Mouse (Mus musculus) myocyte (in vitro differentiated cells): Measurements from ENCODE around the gene Cacna1d. TPM values are rescaled to one million over a fixed set of nuclear protein-coding genes. Genes with fewer than 3 reads are reported as not detected.

Experiments
- H3K27me3 ChIP-seq: one replicate; pipeline ENCODE4 v1.6.1; 2011; ENCODE audit not compliant: control insufficient read depth, insufficient read depth, insufficient read length
- H3K36me3 ChIP-seq: one replicate; pipeline ENCODE4 v1.6.1; 2011; ENCODE audit not compliant: control insufficient read depth, insufficient read depth
- H3K4me2 ChIP-seq: one replicate; pipeline ENCODE4 v1.6.1; 2011; ENCODE audit warnings: low read depth, control low read depth
- H3K4me3 ChIP-seq: one replicate; pipeline ENCODE4 v1.5.1; 2011; ENCODE audit warnings: mild to moderate bottlenecking, control low read depth, moderate library complexity
- H3K79me2 ChIP-seq: one replicate; pipeline ENCODE4 v1.6.1; 2011; ENCODE audit not compliant: control insufficient read depth, insufficient read depth
- H3ac ChIP-seq: one replicate; pipeline ENCODE4 v1.6.1; 2011; ENCODE audit not compliant: control insufficient read depth, insufficient read length
- CEBPB ChIP-seq: IDR thresholded peaks from 2 replicates; pipeline ENCODE4 v1.6.1; 2011; ENCODE audit warnings: mild to moderate bottlenecking, moderate library complexity; ENCODE audit not compliant: poor library complexity, insufficient read depth, severe bottlenecking
- E2F4 ChIP-seq: IDR thresholded peaks from one replicate; pipeline ENCODE4 v1.6.1; 2011; ENCODE audit warnings: mild to moderate bottlenecking, control low read depth, moderate library complexity; ENCODE audit not compliant: insufficient read depth
- MAX ChIP-seq: IDR thresholded peaks from one replicate; pipeline ENCODE4 v1.6.1; 2011; ENCODE audit warnings: low read depth, mild to moderate bottlenecking, control low read depth
- MYOD1 ChIP-seq, 3 experiments: IDR thresholded peaks; one replicate each; pipeline ENCODE4 v1.6.1; 2011; ENCODE audit warnings: control low read depth in 2 of 3, low read depth in 2 of 3, mild to moderate bottlenecking in 2 of 3, moderate library complexity in 1 of 3; ENCODE audit not compliant: insufficient read length in 2 of 3, control insufficient read depth in 1 of 3
- MYOG ChIP-seq, 3 experiments: IDR thresholded peaks; one replicate each; pipeline ENCODE4 v1.6.1; 2011; ENCODE audit warnings: control low read depth in 2 of 3, low read depth in 2 of 3, mild to moderate bottlenecking in 2 of 3; ENCODE audit not compliant: insufficient read length in 2 of 3, control insufficient read depth in 1 of 3, insufficient read depth in 1 of 3
- POLR2A ChIP-seq: IDR thresholded peaks from one replicate; pipeline ENCODE4 v1.6.1; 2011; ENCODE audit warnings: low read depth, mild to moderate bottlenecking, control low read depth, moderate library complexity; ENCODE audit not compliant: insufficient read length
- POLR2AphosphoS2 ChIP-seq: IDR thresholded peaks from one replicate; pipeline ENCODE4 v1.6.1; 2011; ENCODE audit warnings: low read depth, control low read depth; ENCODE audit not compliant: insufficient read length
- REST ChIP-seq: IDR thresholded peaks from one replicate; pipeline ENCODE4 v1.6.1; 2011; ENCODE audit warnings: mild to moderate bottlenecking, control low read depth, moderate library complexity; ENCODE audit not compliant: insufficient read depth, insufficient read length
- SRF ChIP-seq: IDR thresholded peaks from one replicate; pipeline ENCODE4 v1.6.1; 2011; ENCODE audit warnings: low read depth; ENCODE audit not compliant: control insufficient read depth, insufficient read length
- TCF12 ChIP-seq: IDR thresholded peaks from one replicate; pipeline ENCODE4 v1.6.1; 2011; ENCODE audit warnings: mild to moderate bottlenecking, control low read depth; ENCODE audit not compliant: poor library complexity, insufficient read depth, severe bottlenecking
- TCF3 ChIP-seq: IDR thresholded peaks from one replicate; pipeline ENCODE4 v1.6.1; 2011; ENCODE audit warnings: low read depth, control low read depth; ENCODE audit not compliant: insufficient read length
- USF1 ChIP-seq: IDR thresholded peaks from one replicate; pipeline ENCODE4 v1.6.1; 2011; ENCODE audit warnings: low read depth, mild to moderate bottlenecking, control low read depth, moderate library complexity
- polyA plus RNA-seq: library from polyadenylated mRNA; unstranded; fragments of >200 nt; fragmentation: generic; extraction: Trizol; gene quantifications from one replicate; pipeline ENCODE4 v1.2.1, GENCODE M21; 2012; ENCODE audit warnings: missing spikeins

Gene Cacna1d
- polyA plus RNA-seq: not detected

DNA sequence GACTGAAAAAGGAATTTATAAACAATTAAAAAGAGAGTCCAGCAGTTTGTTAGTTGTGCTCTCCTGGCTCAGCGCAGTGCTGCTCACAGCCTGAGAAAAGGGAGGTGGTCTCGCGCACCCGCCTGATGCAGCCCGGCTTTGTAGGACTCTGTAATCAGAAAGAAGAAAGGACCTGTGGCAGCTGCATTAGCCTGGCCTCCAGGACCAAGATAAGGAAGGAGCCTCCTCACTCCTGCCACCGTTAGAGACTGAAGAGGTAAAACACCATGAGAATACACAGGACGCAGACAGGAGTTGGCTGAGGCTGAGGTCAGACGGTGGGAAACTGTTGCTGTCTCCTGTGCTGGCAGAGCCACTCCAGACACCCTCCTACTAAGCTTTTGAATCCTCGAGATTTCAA lies at the start of gene Cacna1d:
Gene Cacna1d, minus strand, starts transcription at position 114 of the 400 bp plus-strand sequence.
- Histone ChIP-seq H3K4me3 (no peak within 1 kb of the TSS), H3K36me3 (peaks cover 38% of the 10 kb centered on the region), H3K4me2 (no peak within 1 kb of the TSS), H3K79me2 (peaks cover 6% of the 10 kb centered on the region), H3K27me3 (no peaks in the 10 kb centered on the region), H3ac (no peak within 1 kb of the TSS)
- TF ChIP-seq POLR2AphosphoS2: no peak
- no peak for TF ChIP-seq POLR2A
- no peak for TF ChIP-seq USF1
- no peak for TF ChIP-seq CEBPB
- TF ChIP-seq MAX: no peak
- TF ChIP-seq REST: no peak
- TF ChIP-seq MYOG (IDR thresholded peaks at IDR 0.05; ENCODE audit: control insufficient read depth in 1 of 3, insufficient read depth in 1 of 3, insufficient read length in 2 of 3, low read depth in 2 of 3): no peak
- TF ChIP-seq TCF12: no peak

DNA sequence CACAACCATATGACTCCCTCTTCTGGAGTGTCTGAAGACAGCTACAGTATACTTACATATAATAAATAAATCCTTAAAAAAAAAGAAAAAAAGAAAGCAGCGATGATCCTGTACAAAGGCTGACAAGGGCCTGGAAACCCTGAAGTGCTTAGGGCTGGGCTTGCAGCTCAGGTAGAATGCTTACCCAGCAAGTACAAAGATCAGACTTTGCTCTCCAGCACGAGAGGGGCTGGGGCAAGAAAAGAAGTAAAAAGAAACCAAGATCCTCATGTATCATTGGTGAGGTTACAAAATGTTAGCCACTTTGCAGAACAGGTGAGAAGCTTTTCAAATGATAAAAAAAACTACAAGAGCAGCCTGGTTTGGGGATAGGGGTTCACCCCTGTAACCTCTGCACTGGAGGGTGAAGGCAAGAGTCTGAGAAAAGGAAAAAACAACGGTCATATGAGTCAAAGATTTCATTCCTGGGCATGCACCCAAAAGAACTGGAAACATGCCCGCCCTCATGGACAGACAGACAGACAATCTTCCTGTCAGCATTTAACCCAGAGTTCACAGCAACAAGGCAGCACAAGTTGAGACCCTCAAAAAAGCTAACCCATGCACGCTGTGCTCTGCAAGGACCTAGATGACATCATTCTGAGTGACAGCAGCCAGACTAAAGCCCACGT lies 42.7 kb upstream of the Cacna1d start:
- no peaks in the 10 kb centered on the region for H3K79me2 ChIP-seq
- no peak overlapping the region for H3ac ChIP-seq
- no peak overlapping the region for H3K4me2 ChIP-seq
- TF ChIP-seq TCF12 (no peak), POLR2A (no peak), MYOD1 (IDR thresholded peaks at IDR 0.05; ENCODE audit: control insufficient read depth in 1 of 3, insufficient read length in 2 of 3, low read depth in 2 of 3) (no peak), E2F4 (no peak), USF1 (no peak), REST (no peak), TCF3 (no peak), SRF (no peak), MYOG (IDR thresholded peaks at IDR 0.05; ENCODE audit: control insufficient read depth in 1 of 3, insufficient read depth in 1 of 3, insufficient read length in 2 of 3, low read depth in 2 of 3) (no peak), CEBPB (no peak), MAX (no peak), POLR2AphosphoS2 (no peak)
- H3K4me3 ChIP-seq: no peak overlapping the region
- no peaks in the 10 kb centered on the region for H3K36me3 ChIP-seq
- H3K27me3 ChIP-seq: no peaks in the 10 kb centered on the region

DNA sequence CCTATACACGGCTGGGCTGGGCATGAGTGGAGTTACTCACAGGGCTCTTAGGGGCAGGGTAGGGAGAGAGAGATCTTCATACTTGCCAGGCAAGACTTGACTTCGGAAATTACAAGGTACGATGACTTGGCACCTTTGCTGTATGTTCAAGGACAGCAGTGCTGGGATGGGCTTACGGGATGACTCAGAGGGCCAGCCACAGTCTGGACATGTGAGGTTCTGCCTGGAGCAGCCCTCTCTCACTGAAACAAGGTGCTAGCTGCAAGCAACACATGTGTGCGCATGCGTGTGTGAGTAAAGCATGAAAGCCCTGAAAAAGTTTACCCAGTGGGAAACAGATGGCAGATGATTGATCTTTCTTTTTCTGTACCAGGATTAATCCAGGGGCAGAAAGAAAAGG lies 40.6 kb upstream of the Cacna1d start:
- H3ac ChIP-seq: no peak overlapping the region
- no peaks in the 10 kb centered on the region for H3K79me2 ChIP-seq
- H3K4me2 ChIP-seq: no peak overlapping the region
- TF ChIP-seq POLR2AphosphoS2 (no peak), REST (no peak), MYOG (IDR thresholded peaks at IDR 0.05; ENCODE audit: control insufficient read depth in 1 of 3, insufficient read depth in 1 of 3, insufficient read length in 2 of 3, low read depth in 2 of 3) (no peak), TCF3 (no peak), TCF12 (no peak), MAX (no peak), POLR2A (no peak), USF1 (no peak), SRF (no peak), CEBPB (no peak), E2F4 (no peak), MYOD1 (IDR thresholded peaks at IDR 0.05; ENCODE audit: control insufficient read depth in 1 of 3, insufficient read length in 2 of 3, low read depth in 2 of 3) (no peak)
- no peaks in the 10 kb centered on the region for H3K36me3 ChIP-seq
- H3K27me3 ChIP-seq: no peaks in the 10 kb centered on the region
- no peak overlapping the region for H3K4me3 ChIP-seq

DNA sequence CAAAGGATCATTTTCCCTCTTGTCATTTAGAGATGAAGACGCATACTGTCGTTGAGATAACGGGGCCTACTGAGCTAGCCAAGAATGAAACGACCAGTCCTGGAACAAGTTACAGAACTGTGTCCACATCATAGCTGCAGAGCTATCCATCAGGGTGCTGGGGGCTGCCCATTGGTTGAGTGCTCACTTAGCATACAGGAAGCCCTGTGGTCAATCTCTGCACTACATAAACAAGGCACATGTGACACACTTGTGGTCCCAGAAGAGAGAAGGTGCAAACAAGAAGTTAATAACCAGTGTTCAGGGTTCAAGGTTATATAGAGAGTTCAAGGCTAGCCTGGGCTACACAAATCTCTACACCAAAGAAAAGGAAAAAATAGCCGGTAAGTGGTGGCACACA lies 40.2 kb upstream of the Cacna1d start:
- Histone ChIP-seq H3K4me3 (no peak overlapping the region), H3K79me2 (no peaks in the 10 kb centered on the region), H3ac (no peak overlapping the region), H3K4me2 (no peak overlapping the region), H3K27me3 (no peaks in the 10 kb centered on the region), H3K36me3 (no peaks in the 10 kb centered on the region)
- no peak for TF ChIP-seq TCF3

DNA sequence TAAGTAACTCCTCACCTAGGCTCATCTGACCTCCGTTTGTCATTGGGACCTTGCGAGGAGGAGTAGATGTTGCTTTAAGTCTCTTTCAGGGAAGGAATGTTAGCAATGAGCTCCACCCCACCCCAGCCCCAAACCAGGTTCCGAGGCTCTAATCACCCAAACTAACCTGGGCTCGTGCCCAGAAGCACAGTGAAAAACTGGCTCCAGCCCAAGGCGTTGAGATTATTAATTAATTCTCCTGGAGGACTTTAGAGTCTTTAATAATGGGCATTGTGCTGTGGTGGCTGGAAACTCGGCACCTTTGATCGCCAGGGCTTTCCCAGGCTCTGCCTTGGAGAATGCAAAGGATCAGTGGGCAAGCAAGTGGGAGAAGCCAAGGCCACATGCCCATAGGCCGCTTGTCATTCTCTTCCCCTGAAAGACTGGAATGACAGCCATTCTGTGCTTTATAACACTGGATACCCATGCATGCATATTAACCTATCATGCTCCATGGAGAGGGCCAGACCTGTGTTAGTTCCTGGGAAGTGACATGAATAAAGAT lies 39.5 kb upstream of the Cacna1d start:
- H3K27me3 ChIP-seq: no peaks in the 10 kb centered on the region
- no peaks in the 10 kb centered on the region for H3K36me3 ChIP-seq
- no peak overlapping the region for H3K4me2 ChIP-seq
- H3K4me3 ChIP-seq: no peak overlapping the region
- TF ChIP-seq E2F4: no peak
- TF ChIP-seq POLR2AphosphoS2: no peak
- TF ChIP-seq MYOG (IDR thresholded peaks at IDR 0.05; ENCODE audit: control insufficient read depth in 1 of 3, insufficient read depth in 1 of 3, insufficient read length in 2 of 3, low read depth in 2 of 3): no peak
- TF ChIP-seq MAX: no peak
- TF ChIP-seq CEBPB: no peak
- no peak for TF ChIP-seq SRF
- no peak for TF ChIP-seq TCF12
- no peak for TF ChIP-seq TCF3
- no peak for TF ChIP-seq USF1
- no peaks in the 10 kb centered on the region for H3K79me2 ChIP-seq
- no peak overlapping the region for H3ac ChIP-seq
